Mouse (Mus musculus) liver, embryonic 15.5 days (tissue): Measurements from ENCODE around the gene Nradd. TPM values are rescaled to one million over a fixed set of nuclear protein-coding genes. Genes with fewer than 3 reads are reported as not detected.

Experiments
- ATAC-seq: fragments of 200-750 bp; cut with Nextera tagmentation; 2 replicates; pipeline ENCODE4 v1.8.0; 2017; ENCODE audit warnings: moderate number of reproducible peaks, mild to moderate bottlenecking, moderate library complexity; ENCODE audit not compliant: insufficient read depth
- H3K27ac ChIP-seq: fragments of 300-500 bp; sonication (generic); replicated peaks from 2 replicates; pipeline ENCODE4 v1.5.1; 2015; ENCODE audit warnings: mild to moderate bottlenecking, inconsistent platforms
- H3K27me3 ChIP-seq: fragments of 300-500 bp; sonication (generic); 2 replicates; pipeline ENCODE4 v1.6.1; 2015; ENCODE audit warnings: mild to moderate bottlenecking, inconsistent platforms
- H3K36me3 ChIP-seq: fragments of 300-500 bp; sonication (generic); replicated peaks from 2 replicates; pipeline ENCODE4 v1.6.1; 2015; ENCODE audit warnings: moderate library complexity, mild to moderate bottlenecking, inconsistent platforms
- H3K4me1 ChIP-seq: fragments of 300-500 bp; sonication (generic); replicated peaks from 2 replicates; pipeline ENCODE4 v1.6.1; 2015; ENCODE audit warnings: inconsistent platforms
- H3K4me2 ChIP-seq: fragments of 300-500 bp; sonication (generic); 2 replicates; pipeline ENCODE4 v1.6.1; 2015; ENCODE audit warnings: moderate library complexity, mild to moderate bottlenecking, inconsistent platforms
- H3K4me3 ChIP-seq: fragments of 300-500 bp; sonication (generic); replicated peaks from 2 replicates; pipeline ENCODE4 v1.5.1; 2015; ENCODE audit warnings: mild to moderate bottlenecking, inconsistent platforms
- H3K9ac ChIP-seq: fragments of 300-500 bp; sonication (generic); 2 replicates; pipeline ENCODE4 v1.6.1; 2015; ENCODE audit warnings: moderate library complexity, mild to moderate bottlenecking, inconsistent platforms
- H3K9me3 ChIP-seq: fragments of 300-500 bp; sonication (generic); replicated peaks from 2 replicates; pipeline ENCODE4 v1.6.1; 2016; ENCODE audit warnings: inconsistent platforms
- WGBS: fragments of 180-500 bp; shearing (Covaris S2); methylation state at CpG from one replicate; pipeline ENCODE4 v1.1.7; 2015; ENCODE audit warnings: mixed read lengths; ENCODE audit not compliant: insufficient replicate concordance; 5-methylcytosine and 5-hydroxymethylcytosine counted together
- polyA plus RNA-seq: library from polyadenylated mRNA; unstranded; fragments of >200 nt; fragmentation: Nextera tagmentation; extraction: Ambion mirVana; gene quantifications from 2 replicates; pipeline ENCODE4 v1.2.1, GENCODE M21; 2015

The Nradd gene
- polyA plus RNA-seq, 1 experiment from 2014 or later: 1.6 TPM

GRCm38 (mm10) chr9:110651931-110652722 is 27.9 kb upstream of the Nradd start:
- Histone ChIP-seq H3K9me3 (no peaks in the 10 kb centered on the region), H3K9ac (no peak overlapping the region), H3K4me1 (peaks cover 47% of the 10 kb centered on the region), H3K27me3 (peaks cover 46% of the 10 kb centered on the region), H3K36me3 (no peaks in the 10 kb centered on the region), H3K27ac (peak overlapping the region; percentile 19; the same call in 1 of the 2 replicates), H3K4me3 (peak overlapping the region; percentile 73), H3K4me2 (peak overlapping the region; percentile 99)
- ATAC-seq: no peak
- WGBS: 18% methylated on average over 13 of the region's 13 CpGs

GRCm38 (mm10) chr9:110649775-110650174 is 25.5 kb upstream of the Nradd start:
- Histone ChIP-seq H3K36me3 (no peaks in the 10 kb centered on the region), H3K4me1 (peaks cover 46% of the 10 kb centered on the region), H3K4me3 (no peak overlapping the region), H3K27ac (no peak overlapping the region), H3K9me3 (no peaks in the 10 kb centered on the region), H3K4me2 (no peak overlapping the region), H3K27me3 (peaks cover 46% of the 10 kb centered on the region), H3K9ac (no peak overlapping the region)
- no peak for ATAC-seq

GRCm38 (mm10) chr9:110645219-110645618 is 21.0 kb upstream of the Nradd start:
- H3K4me3 ChIP-seq: peak overlapping the region; percentile 23; the same call in 1 of the 2 replicates
- no peaks in the 10 kb centered on the region for H3K9me3 ChIP-seq
- H3K36me3 ChIP-seq: no peaks in the 10 kb centered on the region
- peak overlapping the region; percentile 41 for H3K4me2 ChIP-seq
- 12% methylated on average over 9 of the region's 9 CpGs for WGBS
- H3K4me1 ChIP-seq: peaks cover 22% of the 10 kb centered on the region; the same call in 1 of the 2 replicates
- H3K27ac ChIP-seq: 0 out of 2 replicates have a peak overlapping the region, but pooled peaks have one; percentile 33
- ATAC-seq: 0 out of 2 replicates have a peak, but pooled peaks have one; percentile 23
- peaks cover 9% of the 10 kb centered on the region for H3K27me3 ChIP-seq
- H3K9ac ChIP-seq: no peak overlapping the region

GRCm38 (mm10) chr9:110644295-110644694 is 20.0 kb upstream of the Nradd start:
- WGBS: 65% methylated on average over 10 of the region's 10 CpGs
- Histone ChIP-seq H3K4me2 (peak overlapping the region; percentile 13; the same call in 1 of the 2 replicates), H3K4me3 (no peak overlapping the region)

GRCm38 (mm10) chr9:110643787-110644186 is 19.5 kb upstream of the Nradd start:
- WGBS: 57% methylated on average over 9 of the region's 9 CpGs
- Histone ChIP-seq H3K9ac (no peak overlapping the region), H3K27ac (no peak overlapping the region), H3K9me3 (no peaks in the 10 kb centered on the region), H3K4me1 (peaks cover 22% of the 10 kb centered on the region; the same call in 1 of the 2 replicates), H3K27me3 (peaks cover 3% of the 10 kb centered on the region), H3K4me2 (0 out of 2 replicates have a peak overlapping the region, but pooled peaks have one; percentile 13), H3K4me3 (no peak overlapping the region), H3K36me3 (peaks cover 1% of the 10 kb centered on the region; the same call in 1 of the 2 replicates)
- ATAC-seq: no peak

More at GRCm38 (mm10) chr9:110644295-110644694, 20.0 kb upstream of the Nradd start:
- Histone ChIP-seq H3K27me3 (peaks cover 4% of the 10 kb centered on the region), H3K4me1 (peaks cover 22% of the 10 kb centered on the region; the same call in 1 of the 2 replicates), H3K9ac (no peak overlapping the region), H3K36me3 (no peaks in the 10 kb centered on the region; the same call in 1 of the 2 replicates), H3K27ac (no peak overlapping the region), H3K9me3 (no peaks in the 10 kb centered on the region)
- ATAC-seq: no peak

DNA sequence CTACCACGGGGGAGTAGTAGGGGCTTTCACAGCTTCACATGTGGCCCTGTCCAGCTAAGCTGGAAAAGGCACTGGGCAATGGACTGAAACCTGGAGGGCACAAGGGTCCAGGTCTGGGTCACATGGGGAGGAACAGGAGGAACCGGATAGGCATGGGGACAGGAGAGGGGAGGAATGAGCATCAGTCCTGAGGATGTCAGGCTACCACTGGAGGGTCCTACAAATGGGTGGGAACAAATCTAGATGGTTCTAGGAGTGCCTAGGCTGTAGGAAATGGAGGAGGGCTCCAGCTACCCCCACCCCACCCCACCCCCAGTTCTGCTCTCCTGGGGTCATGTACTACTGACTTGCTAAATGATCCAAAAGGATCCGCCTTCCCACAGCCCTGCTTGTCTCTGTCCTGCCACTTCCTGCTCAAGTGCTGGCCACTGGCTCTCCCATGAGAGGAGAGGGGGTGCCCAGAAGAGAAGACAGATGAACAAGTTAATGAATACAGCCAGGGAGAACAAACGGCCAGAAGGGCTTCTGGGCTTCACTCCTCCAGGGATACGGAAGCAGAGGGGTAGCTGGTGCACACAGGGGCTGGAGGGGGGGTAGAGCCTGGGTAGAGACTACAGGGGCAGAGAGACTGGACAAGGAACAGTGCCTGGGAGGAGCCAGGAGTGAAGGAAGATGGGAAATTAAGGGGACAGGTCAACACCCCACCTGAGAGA is 18.7 kb upstream of the Nradd start:
- Histone ChIP-seq H3K4me2 (no peak overlapping the region), H3K9ac (no peak overlapping the region), H3K36me3 (peaks cover 9% of the 10 kb centered on the region; the same call in 1 of the 2 replicates), H3K9me3 (no peaks in the 10 kb centered on the region), H3K4me3 (no peak overlapping the region), H3K4me1 (peaks cover 22% of the 10 kb centered on the region; the same call in 1 of the 2 replicates), H3K27ac (no peak overlapping the region), H3K27me3 (peaks cover 3% of the 10 kb centered on the region)
- WGBS: 48% methylated on average over 5 of the region's 5 CpGs
- ATAC-seq: no peak

DNA sequence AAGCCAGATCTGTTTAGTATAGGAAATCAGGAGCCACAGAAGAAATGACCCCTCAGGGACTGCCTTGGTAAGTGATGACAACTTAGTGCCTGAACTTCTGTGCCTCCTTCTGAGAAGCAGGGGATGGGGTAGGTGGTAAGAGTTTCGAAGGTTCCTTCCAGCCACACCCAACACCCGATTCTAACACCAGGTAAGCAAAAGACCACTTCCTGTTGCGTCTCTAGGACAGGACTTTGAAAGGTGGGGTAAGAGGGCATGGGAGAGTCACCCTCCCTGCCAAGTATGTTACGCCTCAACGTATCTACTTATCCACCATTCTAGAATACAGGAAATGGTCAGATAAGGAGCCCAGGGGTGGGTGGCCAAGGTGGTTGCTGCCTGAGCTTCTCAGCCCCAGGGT is 16.8 kb upstream of the Nradd start:
- ATAC-seq: no peak
- H3K4me3 ChIP-seq: no peak overlapping the region
- H3K36me3 ChIP-seq: peaks cover 9% of the 10 kb centered on the region; the same call in 1 of the 2 replicates
- H3K4me1 ChIP-seq: peaks cover 19% of the 10 kb centered on the region; the same call in 1 of the 2 replicates
- H3K4me2 ChIP-seq: no peak overlapping the region
- WGBS: 44% methylated on average over 5 of the region's 5 CpGs
- H3K9ac ChIP-seq: no peak overlapping the region
- no peak overlapping the region for H3K27ac ChIP-seq
- H3K9me3 ChIP-seq: no peaks in the 10 kb centered on the region
- no peaks in the 10 kb centered on the region; the same call in 1 of the 2 replicates for H3K27me3 ChIP-seq

DNA sequence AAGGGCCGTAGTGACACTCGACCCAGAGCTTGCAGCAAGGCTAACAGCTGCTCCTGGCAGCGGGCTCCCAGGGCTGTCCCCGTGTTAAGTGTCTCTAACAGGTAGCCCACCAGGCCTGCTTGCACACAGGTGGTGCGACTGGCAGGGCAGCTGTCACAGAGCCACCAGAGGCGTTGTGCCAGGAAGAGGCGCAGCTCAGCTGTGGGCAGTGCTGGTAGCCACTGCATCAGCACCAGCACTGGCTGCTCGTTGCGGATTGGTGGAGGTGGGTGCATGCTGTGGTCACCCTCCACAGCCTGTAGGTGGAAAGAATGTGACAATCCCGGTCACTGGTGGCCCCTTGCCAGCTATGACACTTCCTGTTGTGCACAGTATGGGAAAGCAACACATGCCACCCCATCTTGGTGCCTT is 14.4 kb upstream of the Nradd start:
- Histone ChIP-seq H3K9me3 (no peaks in the 10 kb centered on the region), H3K4me2 (no peak overlapping the region), H3K9ac (no peak overlapping the region), H3K4me3 (no peak overlapping the region), H3K36me3 (peaks cover 18% of the 10 kb centered on the region; the same call in 1 of the 2 replicates), H3K27me3 (no peaks in the 10 kb centered on the region; the same call in 1 of the 2 replicates), H3K4me1 (no peaks in the 10 kb centered on the region; the same call in 1 of the 2 replicates), H3K27ac (no peak overlapping the region)
- WGBS: 79% methylated on average over 10 of the region's 10 CpGs
- no peak for ATAC-seq

GRCm38 (mm10) chr9:110635225-110635624 is 11.0 kb upstream of the Nradd start:
- H3K4me3 ChIP-seq: no peak overlapping the region
- H3K27me3 ChIP-seq: no peaks in the 10 kb centered on the region
- H3K36me3 ChIP-seq: peaks cover 35% of the 10 kb centered on the region
- H3K27ac ChIP-seq: no peak overlapping the region
- no peak overlapping the region for H3K4me2 ChIP-seq
- no peak overlapping the region for H3K9ac ChIP-seq
- no peaks in the 10 kb centered on the region for H3K4me1 ChIP-seq
- no peaks in the 10 kb centered on the region for H3K9me3 ChIP-seq
- ATAC-seq: no peak
- 15% methylated on average over 19 of the region's 19 CpGs for WGBS

DNA sequence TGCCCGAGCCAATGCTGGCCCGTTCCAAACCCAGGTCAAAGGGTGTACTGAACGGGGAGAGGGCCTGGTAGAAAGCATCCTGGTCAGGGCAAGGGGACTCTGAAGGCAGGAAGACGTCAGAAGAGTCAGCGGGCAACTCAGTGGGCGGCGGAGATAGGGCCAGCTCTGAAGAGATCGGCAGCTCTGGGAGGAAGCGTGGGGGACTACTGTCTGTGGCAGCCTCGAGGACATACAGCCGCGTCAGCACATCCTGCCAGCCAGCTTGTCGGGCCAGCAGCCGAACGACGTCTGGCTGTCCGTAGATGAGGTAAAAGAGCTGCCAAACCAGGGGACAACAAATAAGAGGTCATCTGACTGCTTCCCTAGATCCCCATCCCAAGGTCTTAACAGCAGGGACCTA is 9.6 kb upstream of the Nradd start:
- ATAC-seq: no peak
- H3K36me3 ChIP-seq: peaks cover 34% of the 10 kb centered on the region
- 82% methylated on average over 17 of the region's 17 CpGs for WGBS

DNA sequence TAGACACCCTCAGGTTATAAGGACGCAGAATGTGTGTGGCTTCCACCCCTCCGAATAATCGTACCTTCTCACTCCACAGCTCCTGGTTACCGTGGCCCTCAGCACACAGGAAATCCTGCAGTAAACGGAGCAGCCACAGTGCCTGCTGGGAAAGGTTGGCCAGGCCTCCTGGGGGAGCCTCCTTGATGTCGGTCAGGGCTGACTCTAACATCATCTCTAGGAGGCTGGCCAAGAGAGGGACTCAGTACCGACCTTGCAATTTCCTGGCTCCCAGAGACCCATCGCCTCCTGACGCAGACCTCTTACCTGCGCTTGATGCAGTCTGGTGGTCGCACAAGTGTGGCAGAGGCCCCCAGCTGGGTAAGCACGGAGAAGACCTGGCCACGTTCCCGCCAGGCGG is 8.4 kb upstream of the Nradd start:
- no peaks in the 10 kb centered on the region for H3K4me1 ChIP-seq
- no peaks in the 10 kb centered on the region for H3K27me3 ChIP-seq
- H3K4me2 ChIP-seq: no peak overlapping the region
- no peak for ATAC-seq
- H3K9ac ChIP-seq: no peak overlapping the region
- peaks cover 26% of the 10 kb centered on the region for H3K36me3 ChIP-seq
- no peaks in the 10 kb centered on the region for H3K9me3 ChIP-seq
- 73% methylated on average over 15 of the region's 15 CpGs for WGBS
- H3K4me3 ChIP-seq: no peak overlapping the region
- H3K27ac ChIP-seq: no peak overlapping the region

More for the DNA sequence above, 9.6 kb upstream of the Nradd start:
- no peaks in the 10 kb centered on the region for H3K9me3 ChIP-seq
- H3K27ac ChIP-seq: no peak overlapping the region
- no peak overlapping the region for H3K4me2 ChIP-seq
- H3K9ac ChIP-seq: no peak overlapping the region
- H3K27me3 ChIP-seq: no peaks in the 10 kb centered on the region
- no peaks in the 10 kb centered on the region for H3K4me1 ChIP-seq
- no peak overlapping the region for H3K4me3 ChIP-seq
